11 mouse cellular contexts compared by ENCODE assay signal in the genomic region with DNA sequence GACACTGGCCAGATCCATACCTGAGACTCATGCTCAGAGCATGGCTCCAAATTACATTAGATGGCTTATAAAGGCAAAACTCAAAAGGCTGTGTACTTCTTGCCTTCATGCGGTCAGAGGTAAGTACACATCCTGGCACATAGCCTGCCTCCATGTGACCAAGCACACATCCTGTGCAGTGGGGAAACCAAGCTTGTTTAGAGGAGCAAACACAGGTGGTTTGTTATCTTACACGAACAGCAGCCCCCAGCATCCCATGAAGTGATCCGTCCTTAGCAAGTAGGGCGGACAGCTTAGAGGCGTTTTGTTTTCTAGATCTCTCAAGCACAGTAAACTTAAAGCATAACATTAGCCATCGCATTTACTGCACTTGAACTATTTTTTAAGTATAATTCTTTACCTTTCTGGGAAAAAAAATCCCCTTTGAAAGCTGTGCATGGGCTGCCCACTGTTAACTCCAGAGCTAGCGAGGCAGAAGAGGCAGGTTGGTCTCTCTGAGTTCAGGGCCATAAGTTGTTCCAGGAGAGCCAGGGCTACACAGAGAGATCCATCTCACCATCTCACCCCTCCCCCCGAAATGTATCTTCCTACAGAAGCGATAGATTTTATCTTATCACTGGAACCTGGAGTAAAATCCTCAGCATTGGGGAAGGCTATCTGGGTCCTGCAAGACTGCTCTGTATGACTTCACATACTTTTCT. TPM values are rescaled to one million over a fixed set of nuclear protein-coding genes. Genes with fewer than 3 reads are reported as not detected.
DNase-seq lines count a peak whose midpoint lies in the region; ATAC-seq and TF ChIP-seq lines count a peak whose summit lies in the region.
"Had no signal": no experiment of that assay in that cellular context is flagged by ENCODE, and none has a peak within 500 bp of the region (broad histone marks: within the 10 kb centered on the region; RNA-seq: fewer than 3 reads in every experiment).

No protein-coding gene starts in this region.

- H3K9ac ChIP-seq in liver, embryonic 15.5 days, result no peak overlapping the region
- H3K9ac ChIP-seq: heart, embryonic 12.5 days; hindbrain, embryonic 12.5 days had no signal

- no peak for TF ChIP-seq CTCF in thymus, adult 2 months (IDR thresholded peaks at IDR 0.05; ENCODE audit: borderline replicate concordance, control insufficient read depth, extremely low read depth, insufficient read depth, low read length, poor library complexity)

- peak overlapping the region; percentile 59 for H3K27ac ChIP-seq in liver, embryonic 15.5 days (replicated peaks)
- H3K27ac ChIP-seq in thymus, adult 2 months (ENCODE audit: control insufficient read depth, insufficient read depth, low read length), result peak overlapping the region; percentile 94
- H3K27ac ChIP-seq: hindbrain, embryonic 12.5 days had no signal

- H3K36me3 ChIP-seq in liver, embryonic 15.5 days (replicated peaks), result peaks cover 62% of the 10 kb centered on the region
- peaks cover 17% of the 10 kb centered on the region for H3K36me3 ChIP-seq in thymus, adult 2 months (ENCODE audit: control insufficient read depth, insufficient read depth, low read length)

- TF ChIP-seq POLR2A in thymus, adult 2 months (IDR thresholded peaks at IDR 0.05; ENCODE audit: control insufficient read depth, extremely low read depth, insufficient read depth, low read length, poor library complexity), result no peak

- peaks cover 18% of the 10 kb centered on the region for H3K4me1 ChIP-seq in liver, embryonic 15.5 days (replicated peaks)
- H3K4me1 ChIP-seq in thymus, adult 2 months (replicated peaks; ENCODE audit: control insufficient read depth, insufficient read depth, low read length), result peaks cover 18% of the 10 kb centered on the region
- H3K4me1 ChIP-seq: heart, embryonic 12.5 days; hindbrain, embryonic 12.5 days had no signal

- H3K27me3 ChIP-seq in liver, embryonic 15.5 days, result no peaks in the 10 kb centered on the region
- no peaks in the 10 kb centered on the region for H3K27me3 ChIP-seq in thymus, adult 2 months (ENCODE audit: control insufficient read depth, insufficient read depth, low read length)
- H3K27me3 ChIP-seq: heart, embryonic 12.5 days; hindbrain, embryonic 12.5 days had no signal

- WGBS in liver, embryonic 15.5 days (ENCODE audit: insufficient replicate concordance), result 31% methylated on average over 9 of the region's 9 CpGs
- 44% methylated on average over 9 of the region's 9 CpGs for WGBS in thymus, adult 2 months

- H3K4me2 ChIP-seq in liver, embryonic 15.5 days, result peak overlapping the region; percentile 3
- H3K4me2 ChIP-seq: heart, embryonic 12.5 days; hindbrain, embryonic 12.5 days had no signal

- no peaks in the 10 kb centered on the region for H3K9me3 ChIP-seq in liver, embryonic 15.5 days (replicated peaks)
- H3K9me3 ChIP-seq: heart, embryonic 12.5 days; hindbrain, embryonic 12.5 days had no signal

- H3K4me3 ChIP-seq in liver, embryonic 15.5 days (replicated peaks), result no peak overlapping the region
- H3K4me3 ChIP-seq in thymus, adult 2 months (ENCODE audit: control insufficient read depth, insufficient read depth, low read length), result no peak overlapping the region
- H3K4me3 ChIP-seq: heart, embryonic 12.5 days; hindbrain, embryonic 12.5 days had no signal

- DNase-seq in c-Kit-positive CD71-positive TER-119-negative erythroid progenitor cells, embryonic 14.5 days (ENCODE audit: low read depth), result peak; percentile 70
- peak; percentile 70 for DNase-seq in thymus, adult 2 months
- DNase-seq in lung, postnatal 4 days, result no peak
- no peak for DNase-seq in cerebellum, adult 9-11 months
- no peak for DNase-seq in layer of hippocampus, adult 11-12 months (ENCODE audit: low spot score)
- DNase-seq: kidney, adult 8-10 months; lung, postnatal 10 days had no signal

- ATAC-seq in CD4-positive, CD25-positive, alpha-beta regulatory T cell, adult 4 months, result peak; percentile 77
- peak; percentile 90 for ATAC-seq in liver, embryonic 15.5 days (ENCODE audit: insufficient read depth)

RNA-seq across cellular contexts. Expression of gene N4bp2, which starts 32.1 kb away (rescaled TPM):
- polyA plus RNA-seq in CD4-positive, CD25-positive, alpha-beta regulatory T cell, adult 4 months (2017; shearing (Covaris generic)), result 10 to 100 TPM; 11.7 to 13.3 TPM
- 7.8 and 8.5 TPM in 2 replicates for polyA plus RNA-seq in liver, embryonic 15.5 days (2015; fragmentation: Nextera tagmentation; extraction: Ambion mirVana)
- 22.0 and 32.2 TPM in 2 replicates for polyA plus RNA-seq in thymus, adult 2 months (2012; rRNA removed)

Comparison
In these comparisons a context has a peak if more than half of its experiments do, and no peak if none do; other contexts are left out.
1. DNase-seq: peak in c-Kit-positive CD71-positive TER-119-negative erythroid progenitor cells, embryonic 14.5 days (single experiment) and thymus, adult 2 months (single experiment); none in lung, postnatal 4 days (0 of 2), cerebellum, adult 9-11 months (single experiment) and layer of hippocampus, adult 11-12 months (single experiment).